Mouse (Mus musculus): ENCODE measurements around the gene Zscan4e. TPM values are rescaled to one million over a fixed set of nuclear protein-coding genes. Genes with fewer than 3 reads are reported as not detected.
"Not testable (repeated sequence)": the region's sequence is repeated elsewhere in the genome, so short reads cannot be mapped to it uniquely, and the experiment has no call there.

The Zscan4e gene
- not detected in 2 replicates for total RNA-seq (2017)

GRCm38 (mm10) chr7:11310582-11310981 is at the start of gene Zscan4e:
Gene Zscan4e (minus strand): TSS chr7:11310682.
- not testable (repeated sequence) for ATAC-seq (replicated peaks; ENCODE audit: low read depth, poor library complexity, severe bottlenecking)

Other genes with a start within 250 kb of the Zscan4e start
- gene Zscan4-ps1, start 241.0 kb downstream of the Zscan4e start, total RNA-seq (2017), result not detected in 2 replicates
- gene Zscan4d, start 144.5 kb downstream of the Zscan4e start, total RNA-seq (2017), result not detected in 2 replicates
- not detected in 2 replicates for gene Zscan4f, start 87.2 kb upstream of the Zscan4e start, total RNA-seq (2017)
- not detected in 2 replicates for gene Zscan4-ps2, start 203.6 kb upstream of the Zscan4e start, total RNA-seq (2017)

All from common myeloid progenitor, adult 5-6 weeks (primary cell).